Mouse (Mus musculus) small intestine, adult 2 months (tissue): ENCODE results near the gene Xylt1. TPM values are rescaled to one million over a fixed set of nuclear protein-coding genes. Genes with fewer than 3 reads are reported as not detected.

Experiments used
- H3K27ac ChIP-seq: fragments of 200-500 bp; 2 replicates; pipeline ENCODE4 v1.5.1; 2012; ENCODE audit warnings: low read depth, low read length, control low read depth, inconsistent platforms; ENCODE audit not compliant: insufficient read depth
- H3K27me3 ChIP-seq: fragments of 200-500 bp; 2 replicates; pipeline ENCODE4 v1.6.1; 2012; ENCODE audit warnings: mild to moderate bottlenecking, moderate library complexity, low read length, inconsistent platforms; ENCODE audit not compliant: control insufficient read depth, insufficient read depth
- H3K36me3 ChIP-seq: fragments of 200-500 bp; 2 replicates; pipeline ENCODE4 v1.6.1; 2012; ENCODE audit warnings: mild to moderate bottlenecking, low read length, control low read depth, inconsistent platforms; ENCODE audit not compliant: control insufficient read depth, insufficient read depth
- H3K4me1 ChIP-seq: fragments of 200-500 bp; 2 replicates; pipeline ENCODE4 v1.6.1; 2012; ENCODE audit warnings: low read length, inconsistent platforms, mixed read lengths; ENCODE audit not compliant: control insufficient read depth, insufficient read depth, insufficient read length
- H3K4me3 ChIP-seq: fragments of 200-500 bp; 2 replicates; pipeline ENCODE4 v1.5.1; 2012; ENCODE audit warnings: low read depth, mild to moderate bottlenecking, control low read depth, inconsistent platforms, low read length, moderate library complexity
- CTCF ChIP-seq: fragments of 200-500 bp; IDR thresholded peaks from 2 replicates; pipeline ENCODE4 v1.5.1; 2012; ENCODE audit warnings: low read depth, mild to moderate bottlenecking, control low read depth, inconsistent platforms, low read length, moderate library complexity, mixed read lengths; ENCODE audit not compliant: insufficient replicate concordance, insufficient read length; ENCODE audit errors: extremely low read depth
- POLR2A ChIP-seq: fragments of 200-500 bp; IDR thresholded peaks from 2 replicates; pipeline ENCODE4 v1.6.1; 2012; ENCODE audit warnings: low read depth, mild to moderate bottlenecking, control low read depth, inconsistent platforms, low read length, moderate library complexity
- WGBS: fragments of 180-500 bp; shearing (Covaris S2); methylation state at CpG from one replicate; pipeline ENCODE4 v1.1.7; 2018; 5-methylcytosine and 5-hydroxymethylcytosine counted together
- polyA plus RNA-seq: library from polyadenylated mRNA; depleted of rRNA; stranded (reverse); fragments of >200 nt; gene quantifications from 2 replicates; pipeline ENCODE4 v1.2.3, GENCODE M21; 2012

Gene Xylt1
- polyA plus RNA-seq, 1 experiment: 2.9 TPM

DNA sequence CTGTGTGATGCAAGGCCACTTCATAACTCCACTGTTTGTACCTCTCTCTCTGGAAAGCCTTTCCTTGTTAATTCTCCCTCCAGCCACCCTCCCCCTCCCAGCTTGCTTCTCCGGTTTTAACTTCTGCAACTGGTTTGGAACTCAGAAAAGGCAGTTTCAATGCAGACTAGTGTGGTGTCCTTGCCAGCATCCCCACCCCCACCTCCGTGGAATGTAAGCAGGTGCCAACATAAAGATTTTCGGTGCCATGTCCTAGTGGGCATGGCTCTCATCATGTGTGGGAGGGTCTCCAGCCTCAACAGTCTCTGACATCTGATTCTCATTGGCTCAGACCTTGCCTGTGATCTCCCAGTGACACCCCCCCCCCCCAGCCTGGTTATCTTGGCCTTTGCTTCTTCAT lies 160.9 kb downstream of the Xylt1 start:
- TF ChIP-seq POLR2A: no peak
- no peak for TF ChIP-seq CTCF
- no peaks in the 10 kb centered on the region for H3K27me3 ChIP-seq
- no peaks in the 10 kb centered on the region for H3K4me1 ChIP-seq
- no peak overlapping the region for H3K4me3 ChIP-seq
- H3K27ac ChIP-seq: no peak overlapping the region
- WGBS: 59% methylated on average over 3 of the region's 3 CpGs
- no peaks in the 10 kb centered on the region for H3K36me3 ChIP-seq

DNA sequence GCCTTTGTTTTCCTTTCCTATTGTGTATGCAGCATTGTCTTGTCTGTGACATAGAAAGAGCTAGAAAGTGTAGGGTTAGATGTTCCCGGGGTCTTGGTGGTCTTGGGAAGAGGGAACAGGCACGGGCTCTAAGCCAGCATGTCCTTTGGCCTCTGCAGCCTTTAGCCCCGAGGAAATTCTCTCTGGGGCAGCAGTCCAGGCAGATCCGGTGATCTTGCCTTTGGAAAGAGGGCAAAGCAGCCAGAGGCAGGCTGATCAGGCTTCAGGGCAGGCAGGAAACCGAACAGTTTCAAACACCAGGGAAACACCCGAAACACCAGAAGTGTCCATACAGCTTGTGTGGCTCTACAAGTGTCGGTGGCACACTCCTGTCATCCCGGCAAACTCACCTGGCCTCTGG lies 162.3 kb downstream of the Xylt1 start:
- Histone ChIP-seq H3K27ac (no peak overlapping the region), H3K27me3 (no peaks in the 10 kb centered on the region), H3K36me3 (no peaks in the 10 kb centered on the region), H3K4me3 (no peak overlapping the region), H3K4me1 (no peaks in the 10 kb centered on the region)
- whole genome bisulfite sequencing: 78% methylated on average over 8 of the region's 8 CpGs
- TF ChIP-seq CTCF (no peak), POLR2A (no peak)

DNA sequence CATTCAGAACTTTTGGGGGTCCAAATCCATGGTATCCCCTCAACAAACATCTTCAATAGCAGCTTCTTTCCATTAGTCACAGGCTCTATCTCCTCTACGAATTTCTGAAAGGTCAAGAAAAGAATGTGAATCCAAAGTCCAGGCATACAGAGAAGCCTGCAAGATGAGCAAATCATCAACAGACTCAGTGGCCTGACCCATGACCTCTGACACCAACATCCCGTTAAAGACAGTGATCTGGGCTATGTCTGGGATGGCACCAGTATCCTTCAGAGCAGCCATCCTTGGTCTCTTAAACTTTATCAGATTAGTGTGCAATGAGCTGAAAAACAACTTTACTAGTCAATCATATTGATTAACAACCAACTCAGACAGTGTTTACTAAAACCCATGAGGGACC lies 163.3 kb downstream of the Xylt1 start:
- H3K36me3 ChIP-seq: no peaks in the 10 kb centered on the region

DNA sequence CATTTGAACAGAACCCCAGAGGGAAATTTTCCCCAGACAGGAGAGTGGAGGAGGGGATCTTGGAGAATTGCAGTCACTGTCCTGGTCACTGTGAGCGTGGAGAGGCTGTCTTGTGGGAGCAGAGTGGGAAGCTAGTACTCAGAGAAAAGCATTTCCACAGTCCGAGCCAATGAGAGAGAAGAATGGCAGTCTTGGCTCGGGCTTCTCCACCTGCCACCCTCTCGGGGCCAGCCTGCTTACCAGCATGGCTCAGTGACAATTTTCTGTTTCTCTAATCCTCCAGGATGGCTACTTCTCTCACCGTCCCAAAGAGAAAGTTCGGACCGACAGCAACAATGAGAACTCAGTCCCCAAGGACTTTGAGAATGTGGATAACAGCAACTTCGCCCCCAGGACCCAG lies 167.5 kb downstream of the Xylt1 start:
- Histone ChIP-seq H3K36me3 (no peaks in the 10 kb centered on the region), H3K27me3 (no peaks in the 10 kb centered on the region), H3K4me3 (no peak overlapping the region), H3K4me1 (no peaks in the 10 kb centered on the region), H3K27ac (no peak overlapping the region)
- 91% methylated on average over 8 of the region's 8 CpGs for WGBS
- no peak for TF ChIP-seq CTCF
- TF ChIP-seq POLR2A: no peak

More for the DNA sequence above, 163.3 kb downstream of the Xylt1 start:
- Histone ChIP-seq H3K27ac (no peak overlapping the region), H3K4me3 (no peak overlapping the region), H3K4me1 (no peaks in the 10 kb centered on the region), H3K27me3 (no peaks in the 10 kb centered on the region)
- WGBS: 45% methylated on average over 2 of the region's 2 CpGs
- TF ChIP-seq POLR2A (no peak), CTCF (no peak)

DNA sequence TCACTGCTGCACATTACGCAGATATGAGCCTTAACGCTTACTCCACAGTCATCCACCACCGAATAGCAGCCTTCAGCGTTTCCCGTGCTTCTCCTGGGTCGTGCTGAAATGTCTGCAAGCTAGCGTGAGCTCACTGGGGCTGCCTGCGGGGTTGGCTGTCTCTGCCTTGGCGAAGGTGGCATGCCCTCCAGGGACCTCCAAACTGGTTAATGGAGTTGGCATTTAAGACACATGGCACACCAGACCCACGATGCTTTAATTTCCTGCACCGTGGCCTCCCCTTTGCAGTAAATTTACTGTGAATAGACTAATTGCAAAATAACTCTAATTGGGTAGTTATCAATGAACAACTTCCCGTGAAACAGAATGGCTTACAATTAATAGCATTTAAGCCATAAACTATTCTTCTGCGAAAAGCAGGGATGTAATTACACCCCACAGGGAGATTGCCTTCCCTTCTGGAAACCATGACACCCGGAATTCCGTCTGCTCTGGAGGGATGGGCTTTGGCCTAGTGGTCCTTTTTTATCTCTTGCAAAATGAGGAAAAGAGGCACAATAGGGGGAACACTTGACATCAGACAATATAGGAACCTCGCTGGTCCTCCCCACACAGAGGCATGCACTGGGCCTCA lies 170.3 kb downstream of the Xylt1 start:
- H3K4me1 ChIP-seq: no peaks in the 10 kb centered on the region
- H3K4me3 ChIP-seq: no peak overlapping the region
- H3K36me3 ChIP-seq: no peaks in the 10 kb centered on the region
- WGBS: 89% methylated on average over 16 of the region's 16 CpGs
- no peaks in the 10 kb centered on the region for H3K27me3 ChIP-seq
- TF ChIP-seq POLR2A (no peak), CTCF (no peak)
- H3K27ac ChIP-seq: no peak overlapping the region

DNA sequence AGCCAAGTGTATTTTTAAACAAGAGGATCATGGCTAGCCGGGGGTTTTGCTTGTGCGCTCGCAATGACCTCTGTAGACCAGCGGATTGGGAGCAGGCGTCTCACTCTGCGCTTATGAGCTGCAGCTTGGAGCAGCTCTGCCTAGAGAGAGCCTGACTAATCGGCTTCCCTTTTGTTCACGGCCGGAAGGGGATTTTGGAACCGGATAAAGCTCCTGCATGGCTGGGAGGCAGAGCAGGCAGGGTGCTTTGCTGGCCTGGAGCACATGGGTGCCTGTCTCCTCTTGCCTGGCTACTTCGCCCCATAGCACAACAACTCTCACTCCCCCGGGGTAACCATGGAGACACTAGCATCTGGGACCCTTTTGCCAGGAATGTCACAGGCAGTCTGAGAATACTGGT lies 172.4 kb downstream of the Xylt1 start:
- H3K27me3 ChIP-seq: no peaks in the 10 kb centered on the region
- H3K4me3 ChIP-seq: no peak overlapping the region
- WGBS: 78% methylated on average over 12 of the region's 12 CpGs
- no peaks in the 10 kb centered on the region for H3K36me3 ChIP-seq
- no peak for TF ChIP-seq POLR2A
- TF ChIP-seq CTCF: no peak
- H3K4me1 ChIP-seq: no peaks in the 10 kb centered on the region
- no peak overlapping the region for H3K27ac ChIP-seq

DNA sequence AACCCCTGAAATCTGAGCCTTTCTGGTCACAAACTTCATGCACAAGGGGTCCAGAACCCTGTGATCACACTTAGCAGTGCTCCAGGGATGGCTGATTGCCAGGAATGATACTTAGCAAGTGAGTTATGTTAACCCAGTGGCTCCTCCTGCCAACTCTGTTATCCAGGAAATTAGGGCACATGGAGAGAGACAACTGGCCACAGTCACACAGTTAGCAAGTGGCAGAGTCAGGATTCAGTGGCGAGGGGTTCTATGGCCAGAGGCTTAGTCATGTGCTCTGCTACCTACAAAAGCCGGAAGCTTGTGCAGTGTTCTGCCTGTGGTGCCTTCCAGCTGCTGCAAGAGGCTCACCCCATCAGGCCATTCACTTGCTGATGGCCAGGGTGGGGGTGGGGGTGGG lies 175.0 kb downstream of the Xylt1 start:
- 59% methylated on average over 2 of the region's 2 CpGs for WGBS
- no peak overlapping the region for H3K4me3 ChIP-seq
- H3K4me1 ChIP-seq: no peaks in the 10 kb centered on the region

DNA sequence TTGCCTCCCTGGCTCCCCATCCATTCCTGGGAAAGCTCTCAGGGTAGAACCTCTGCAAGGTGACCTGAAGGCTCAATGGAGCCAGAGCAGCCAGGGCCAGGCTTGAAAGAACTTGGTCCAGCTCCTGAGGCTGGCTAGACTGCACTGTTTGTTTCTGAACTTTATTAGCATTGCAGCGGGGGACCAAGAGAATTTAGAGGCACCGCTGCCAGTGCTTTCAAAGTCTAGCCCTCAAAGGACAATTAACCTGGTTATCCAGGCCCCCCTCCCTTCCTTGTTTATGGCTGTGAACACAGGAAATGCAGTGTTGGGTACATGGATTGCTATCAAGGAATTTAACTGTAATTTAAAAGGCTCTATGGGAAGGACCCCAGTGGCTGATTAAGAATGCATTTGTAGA lies 177.4 kb downstream of the Xylt1 start:
- Histone ChIP-seq H3K4me3 (no peak overlapping the region), H3K27ac (no peak overlapping the region), H3K27me3 (no peaks in the 10 kb centered on the region), H3K36me3 (no peaks in the 10 kb centered on the region), H3K4me1 (no peaks in the 10 kb centered on the region)
- TF ChIP-seq POLR2A: no peak
- TF ChIP-seq CTCF: no peak
- 60% methylated on average over 2 of the region's 2 CpGs for WGBS

More for the DNA sequence above, 175.0 kb downstream of the Xylt1 start:
- TF ChIP-seq CTCF: no peak
- TF ChIP-seq POLR2A: no peak
- H3K36me3 ChIP-seq: no peaks in the 10 kb centered on the region
- H3K27me3 ChIP-seq: no peaks in the 10 kb centered on the region
- H3K27ac ChIP-seq: no peak overlapping the region
